Mouse (Mus musculus): Measurements from ENCODE around the gene Dennd1a. TPM values are rescaled to one million over a fixed set of nuclear protein-coding genes. Genes with fewer than 3 reads are reported as not detected.

Gene Dennd1a
- total RNA-seq, 2 experiments from 2014 or later, result 25.3 to 26.2 TPM

- DNase-seq, result no peak
- intact Hi-C loops (cut with DNase I), result no loop called here
These were observed 157.0 kb downstream of the Dennd1a start for GRCm38 (mm10) chr2:38129961-38130802.

- DNase-seq, result no peak
- intact Hi-C loops (cut with DNase I), result no loop called here
These were observed 160.8 kb downstream of the Dennd1a start for GRCm38 (mm10) chr2:38126383-38126732.

GRCm38 (mm10) chr2:38125671-38126382 is 161.4 kb downstream of the Dennd1a start:
- no peak for DNase-seq
- intact Hi-C loops (cut with DNase I), result no loop called here

GRCm38 (mm10) chr2:38124727-38125126 is 162.5 kb downstream of the Dennd1a start:
- no peak for DNase-seq
- intact Hi-C loops (cut with DNase I), result no loop called here

GRCm38 (mm10) chr2:38115000-38115399 is 172.2 kb downstream of the Dennd1a start:
- intact Hi-C loops (cut with DNase I), result no loop called here
- no peak for DNase-seq

- intact Hi-C loops (cut with DNase I), result no loop called here
- DNase-seq, result peak; percentile 22 to 34
These were observed 175.4 kb downstream of the Dennd1a start for GRCm38 (mm10) chr2:38111655-38112351.

GRCm38 (mm10) chr2:38108586-38108985 is 178.6 kb downstream of the Dennd1a start:
- intact Hi-C loops (cut with DNase I), result no loop called here
- DNase-seq, result no peak

- intact Hi-C loops (cut with DNase I), result no loop called here
- DNase-seq, result no peak
These were observed 184.5 kb downstream of the Dennd1a start for GRCm38 (mm10) chr2:38102674-38103073.

- no peak for DNase-seq
- intact Hi-C loops (cut with DNase I), result no loop called here
These were observed 186.9 kb downstream of the Dennd1a start for GRCm38 (mm10) chr2:38100289-38100688.

GRCm38 (mm10) chr2:38099120-38099773 is 187.9 kb downstream of the Dennd1a start:
- intact Hi-C loops (cut with DNase I), result no loop called here
- peak; percentile 12 to 19 for DNase-seq

GRCm38 (mm10) chr2:38097469-38097868 is 189.7 kb downstream of the Dennd1a start:
- intact Hi-C loops (cut with DNase I), result no loop called here
- no peak for DNase-seq

GRCm38 (mm10) chr2:38096328-38096727 is 190.9 kb downstream of the Dennd1a start:
- no peak for DNase-seq
- intact Hi-C loops (cut with DNase I), result no loop called here

GRCm38 (mm10) chr2:38094380-38095163 is 192.6 kb downstream of the Dennd1a start:
- intact Hi-C loops (cut with DNase I), result no loop called here
- DNase-seq, result no peak

GRCm38 (mm10) chr2:38093968-38094367 is 193.2 kb downstream of the Dennd1a start:
- no peak for DNase-seq
- intact Hi-C loops (cut with DNase I), result no loop called here

- intact Hi-C loops (cut with DNase I), result no loop called here
- no peak for DNase-seq
These were observed 193.9 kb downstream of the Dennd1a start for GRCm38 (mm10) chr2:38093242-38093641.

- intact Hi-C loops (cut with DNase I), result no loop called here
- DNase-seq, result no peak
These were observed 198.8 kb downstream of the Dennd1a start for GRCm38 (mm10) chr2:38088346-38088745.

GRCm38 (mm10) chr2:38085058-38085457 is 202.1 kb downstream of the Dennd1a start:
- no peak for DNase-seq
- intact Hi-C loops (cut with DNase I), result no loop called here

GRCm38 (mm10) chr2:38083251-38083650 is 203.9 kb downstream of the Dennd1a start:
- intact Hi-C loops (cut with DNase I), result no loop called here
- DNase-seq, result no peak

- no peak for DNase-seq
- intact Hi-C loops (cut with DNase I), result no loop called here
These were observed 212.7 kb downstream of the Dennd1a start for GRCm38 (mm10) chr2:38074495-38074894.

GRCm38 (mm10) chr2:38072061-38072460 is 215.1 kb downstream of the Dennd1a start:
- no peak for DNase-seq
- intact Hi-C loops (cut with DNase I), result no loop called here
